In genomic region chr4:49632139-49632481, GRCm38 (mm10) we compare ENCODE assay signal across 8 mouse cellular contexts. TPM values are rescaled to one million over a fixed set of nuclear protein-coding genes. Genes with fewer than 3 reads are reported as not detected.
DNase-seq lines count a peak whose midpoint lies in the region; ATAC-seq lines count a peak whose summit lies in the region.

No protein-coding gene starts in this region.

- H3K4me3 ChIP-seq in kidney, embryonic 16.5 days (ENCODE audit: low read length) = peak overlapping the region; percentile 83
- H3K4me3 ChIP-seq in brown adipose tissue, adult 24 weeks (ENCODE audit: insufficient read depth, low read depth, low read length) = peak overlapping the region; percentile 87
- H3K4me3 ChIP-seq in hindbrain, embryonic 15.5 days = peak overlapping the region; percentile 90
- peak overlapping the region; percentile 72 for H3K4me3 ChIP-seq in midbrain, embryonic 16.5 days (ENCODE audit: low read depth, low read length)

- no peaks in the 10 kb centered on the region for H3K27me3 ChIP-seq in kidney, embryonic 16.5 days (ENCODE audit: insufficient read depth, low read length)
- no peaks in the 10 kb centered on the region for H3K27me3 ChIP-seq in hindbrain, embryonic 15.5 days
- H3K27me3 ChIP-seq in midbrain, embryonic 16.5 days (ENCODE audit: control insufficient read depth, insufficient read depth, low read depth, low read length) = no peaks in the 10 kb centered on the region

- peak overlapping the region; percentile 66 for H3K4me2 ChIP-seq in kidney, embryonic 16.5 days (replicated peaks; ENCODE audit: low read depth, low read length)
- H3K4me2 ChIP-seq in hindbrain, embryonic 15.5 days = peak overlapping the region; percentile 87
- H3K4me2 ChIP-seq in midbrain, embryonic 16.5 days (ENCODE audit: low read length) = peak overlapping the region; percentile 88

- DNase-seq in kidney, postnatal 14 days = no peak
- no peak for DNase-seq in adrenal gland, postnatal 36 days
- no peak for DNase-seq in T-cell, adult 2 months (ENCODE audit: low spot score)

- 0% methylated on average over 30 of the region's 30 CpGs for WGBS in kidney, embryonic 16.5 days
- under 1% methylated on average over 30 of the region's 30 CpGs for WGBS in hindbrain, embryonic 15.5 days
- under 1% methylated on average over 30 of the region's 30 CpGs for WGBS in midbrain, embryonic 16.5 days

- ATAC-seq in kidney, embryonic 16.5 days (ENCODE audit: low FRiP score, low TSS enrichment) = peak; percentile 82; the same call in 1 of the 2 replicates
- ATAC-seq in hindbrain, embryonic 15.5 days (ENCODE audit: low FRiP score, low read depth) = no peak
- peak; percentile 86 for ATAC-seq in midbrain, embryonic 16.5 days
- ATAC-seq in granulocyte monocyte progenitor cell, adult 5-6 weeks (replicated peaks; ENCODE audit: poor library complexity, severe bottlenecking) = no peak

- peak overlapping the region; percentile 85 for H3K9ac ChIP-seq in kidney, embryonic 16.5 days (replicated peaks; ENCODE audit: low read length)
- H3K9ac ChIP-seq in hindbrain, embryonic 15.5 days = peak overlapping the region; percentile 80
- peak overlapping the region; percentile 81 for H3K9ac ChIP-seq in midbrain, embryonic 16.5 days (ENCODE audit: low read depth, low read length)

- peaks cover 9% of the 10 kb centered on the region for H3K4me1 ChIP-seq in kidney, embryonic 16.5 days (ENCODE audit: insufficient read depth, low read length)
- no peaks in the 10 kb centered on the region for H3K4me1 ChIP-seq in brown adipose tissue, adult 24 weeks (ENCODE audit: control insufficient read depth, insufficient read depth, insufficient read length, low read length)
- H3K4me1 ChIP-seq in hindbrain, embryonic 15.5 days (replicated peaks) = peaks cover 27% of the 10 kb centered on the region
- peaks cover 17% of the 10 kb centered on the region for H3K4me1 ChIP-seq in midbrain, embryonic 16.5 days (ENCODE audit: control insufficient read depth, insufficient read depth, low read length)

- peak overlapping the region; percentile 92 for H3K27ac ChIP-seq in kidney, embryonic 16.5 days (ENCODE audit: low read length)
- H3K27ac ChIP-seq in brown adipose tissue, adult 24 weeks (replicated peaks; ENCODE audit: low read depth, low read length) = peak overlapping the region; percentile 62
- peak overlapping the region; percentile 89 for H3K27ac ChIP-seq in hindbrain, embryonic 15.5 days (replicated peaks)
- peak overlapping the region; percentile 85 for H3K27ac ChIP-seq in midbrain, embryonic 16.5 days (ENCODE audit: low read length)

- H3K9me3 ChIP-seq in kidney, embryonic 16.5 days (ENCODE audit: low read length) = no peaks in the 10 kb centered on the region
- H3K9me3 ChIP-seq in hindbrain, embryonic 15.5 days = no peaks in the 10 kb centered on the region
- H3K9me3 ChIP-seq in midbrain, embryonic 16.5 days (replicated peaks; ENCODE audit: control insufficient read depth, low read length, poor library complexity, severe bottlenecking) = no peaks in the 10 kb centered on the region

- H3K36me3 ChIP-seq in kidney, embryonic 16.5 days (ENCODE audit: insufficient read depth, low read length) = peaks cover 18% of the 10 kb centered on the region
- peaks cover 26% of the 10 kb centered on the region for H3K36me3 ChIP-seq in hindbrain, embryonic 15.5 days
- peaks cover 7% of the 10 kb centered on the region; the same call in 1 of the 2 replicates for H3K36me3 ChIP-seq in midbrain, embryonic 16.5 days (ENCODE audit: control insufficient read depth, insufficient read depth, low read length)

RNA-seq across cellular contexts. Expression of gene Rnf20, which starts 0.3 kb away (rescaled TPM):
- polyA plus RNA-seq in kidney, embryonic 16.5 days (2015; fragmentation: Nextera tagmentation; extraction: Ambion mirVana) = 40.7 and 42.5 TPM in 2 replicates
- polyA plus RNA-seq in brown adipose tissue, adult 24 weeks (2012; ENCODE audit: insufficient read depth, insufficient read length, missing spikeins) = 19.0 and 21.0 TPM in 2 replicates
- polyA plus RNA-seq in hindbrain, embryonic 15.5 days (2015; fragmentation: Nextera tagmentation; extraction: Ambion mirVana) = 49.2 and 49.8 TPM in 2 replicates
- 45.3 and 48.9 TPM in 2 replicates for polyA plus RNA-seq in midbrain, embryonic 16.5 days (2015; fragmentation: Nextera tagmentation; extraction: Ambion mirVana)
- 10 to 100 TPM; 53.7 to 54.4 TPM for total RNA-seq in adrenal gland, postnatal 36 days (2021)
- total RNA-seq in granulocyte monocyte progenitor cell, adult 5-6 weeks (2014; fragmentation: Nextera tagmentation) = 37.5 and 58.0 TPM in 2 replicates
- 93.9 and 105 TPM in 2 replicates for total RNA-seq in granulocyte monocyte progenitor cell, adult 5-6 weeks (2017)

RNA-seq across cellular contexts. Expression of gene Tmem246, which starts 34.4 kb away (rescaled TPM):
- 26.0 and 26.6 TPM in 2 replicates for polyA plus RNA-seq in kidney, embryonic 16.5 days (2015; fragmentation: Nextera tagmentation; extraction: Ambion mirVana)
- 21.1 and 33.7 TPM in 2 replicates for polyA plus RNA-seq in brown adipose tissue, adult 24 weeks (2012; ENCODE audit: insufficient read depth, insufficient read length, missing spikeins)
- 118 and 128 TPM in 2 replicates for polyA plus RNA-seq in hindbrain, embryonic 15.5 days (2015; fragmentation: Nextera tagmentation; extraction: Ambion mirVana)
- 120 and 134 TPM in 2 replicates for polyA plus RNA-seq in midbrain, embryonic 16.5 days (2015; fragmentation: Nextera tagmentation; extraction: Ambion mirVana)
- total RNA-seq in adrenal gland, postnatal 36 days (2021) = 1 to 10 TPM; 8.2 to 9.4 TPM
- not detected in 2 replicates for total RNA-seq in granulocyte monocyte progenitor cell, adult 5-6 weeks (2014; fragmentation: Nextera tagmentation)
- total RNA-seq in granulocyte monocyte progenitor cell, adult 5-6 weeks (2017) = not detected in 2 replicates

RNA-seq across cellular contexts. Expression of gene Ppp3r2, which starts 49.7 kb away (rescaled TPM):
- polyA plus RNA-seq in kidney, embryonic 16.5 days (2015; fragmentation: Nextera tagmentation; extraction: Ambion mirVana) = 0.05 TPM in 2 replicates
- polyA plus RNA-seq in brown adipose tissue, adult 24 weeks (2012; ENCODE audit: insufficient read depth, insufficient read length, missing spikeins) = not detected in 2 replicates
- 0.46 and 0.62 TPM in 2 replicates for polyA plus RNA-seq in hindbrain, embryonic 15.5 days (2015; fragmentation: Nextera tagmentation; extraction: Ambion mirVana)
- polyA plus RNA-seq in midbrain, embryonic 16.5 days (2015; fragmentation: Nextera tagmentation; extraction: Ambion mirVana) = 0.68 and 0.75 TPM in 2 replicates
- not detected for total RNA-seq in adrenal gland, postnatal 36 days (2021)
- total RNA-seq in granulocyte monocyte progenitor cell, adult 5-6 weeks (2014; fragmentation: Nextera tagmentation) = not detected in 2 replicates
- total RNA-seq in granulocyte monocyte progenitor cell, adult 5-6 weeks (2017) = not detected in 2 replicates

Comparison
In these comparisons a context has a peak if more than half of its experiments do, and no peak if none do; other contexts are left out.
1. ATAC-seq: peak in kidney, embryonic 16.5 days (single experiment) and midbrain, embryonic 16.5 days (single experiment); none in hindbrain, embryonic 15.5 days (single experiment) and granulocyte monocyte progenitor cell, adult 5-6 weeks (single experiment).
2. Peak in every context shown above with its lines, with median percentiles within 50 percentile points of each other: H3K27ac ChIP-seq, H3K4me2 ChIP-seq, H3K4me3 ChIP-seq and H3K9ac ChIP-seq.